Mouse (Mus musculus) NIH3T3 (cell line): ENCODE measurements around the gene Lactbl1.
A peak's percentile ranks its signal among the peaks of the same experiment; 100 is the strongest.

ENCODE experiments used
- DNase-seq: peaks from one replicate; pipeline ENCODE4 v3.0.0-alpha.2; 2012; ENCODE audit warnings: low read depth

Gene Lactbl1

DNA sequence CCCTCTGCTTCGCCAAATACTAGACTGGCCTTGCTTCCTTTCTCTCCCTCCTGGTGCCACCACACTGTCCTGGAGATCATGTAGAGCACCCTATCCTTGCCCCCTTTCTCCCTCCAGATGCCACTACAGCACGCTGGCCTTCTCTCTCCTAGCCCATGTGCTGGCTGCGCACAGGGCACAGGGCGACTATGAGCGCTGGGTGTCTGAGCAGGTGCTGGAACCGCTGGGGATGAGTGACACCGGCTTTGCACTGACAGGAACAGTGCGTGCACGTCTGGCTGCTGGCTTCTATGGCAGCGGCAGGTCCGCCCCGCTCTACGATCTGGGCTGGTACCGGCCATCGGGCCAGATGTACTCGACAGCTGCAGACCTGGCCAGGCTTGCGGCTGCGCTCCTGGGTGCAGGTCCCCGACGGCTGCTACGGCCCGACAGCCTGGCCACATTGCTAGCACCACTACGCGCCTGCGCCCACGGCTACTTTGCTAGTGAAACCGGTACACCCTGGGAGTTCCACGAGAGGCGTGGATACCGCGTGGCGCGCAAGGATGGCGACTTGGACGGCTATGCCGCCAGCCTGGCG is 14.7 kb downstream of the Lactbl1 start:
- DNase-seq = no peak

DNA sequence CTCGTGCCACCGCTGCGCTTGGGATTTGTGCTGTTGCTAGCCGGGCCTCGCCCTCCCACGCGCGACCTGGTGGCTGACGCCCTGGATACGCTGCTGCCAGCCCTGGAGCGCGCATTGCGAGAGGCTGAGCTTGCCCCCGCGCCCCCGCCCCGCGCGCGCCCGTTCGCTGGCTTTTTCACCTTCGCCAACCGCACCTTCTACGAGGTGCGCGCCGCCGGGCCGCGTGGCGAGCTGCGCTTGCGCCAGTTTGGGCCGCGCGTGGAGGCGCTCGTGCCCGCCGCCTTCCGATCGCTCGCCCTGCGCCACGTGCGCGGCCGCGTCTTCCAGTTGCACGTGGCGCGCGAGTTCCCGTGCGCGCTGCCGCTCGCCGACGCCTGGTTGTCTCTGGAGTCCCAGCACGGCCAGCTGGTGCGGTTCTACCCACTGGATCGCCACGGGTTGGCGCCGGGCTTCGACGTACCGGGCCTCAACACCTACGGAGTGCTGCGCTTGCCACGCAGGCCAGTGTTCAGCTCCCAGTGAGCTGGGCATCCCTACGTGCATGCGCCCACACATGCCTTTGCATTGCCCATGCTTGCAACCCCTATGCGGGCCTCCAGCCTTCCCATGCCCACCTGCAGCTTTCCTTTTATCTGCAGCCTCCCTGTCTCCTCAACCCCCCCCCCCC is 15.3 kb downstream of the Lactbl1 start:
- no peak for DNase-seq

DNA sequence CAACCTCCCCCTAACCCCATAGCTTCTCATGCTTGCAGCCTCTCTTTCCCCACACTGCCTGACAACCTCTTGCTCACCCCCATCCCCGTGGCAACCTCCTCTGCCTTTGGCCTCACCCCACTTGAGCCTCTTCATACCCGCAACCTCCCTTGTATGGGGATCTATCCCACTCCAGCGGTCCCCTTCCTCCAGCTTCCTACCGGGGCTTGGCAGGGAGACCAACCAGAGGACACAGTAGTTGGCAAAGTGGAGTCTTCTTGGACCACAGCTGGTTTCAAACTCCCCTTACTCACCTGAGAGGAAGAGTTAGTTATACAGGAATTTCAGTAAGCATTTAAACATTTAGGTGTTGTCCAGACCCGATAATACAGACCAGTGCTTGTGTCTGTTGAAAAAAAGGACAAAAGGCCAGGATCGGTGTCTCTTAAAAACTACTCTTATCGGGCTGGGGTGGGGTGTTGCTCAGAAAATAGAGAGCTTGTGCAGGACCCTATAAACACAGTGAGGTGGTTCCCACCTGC is 15.9 kb downstream of the Lactbl1 start:
- DNase-seq = no peak

DNA sequence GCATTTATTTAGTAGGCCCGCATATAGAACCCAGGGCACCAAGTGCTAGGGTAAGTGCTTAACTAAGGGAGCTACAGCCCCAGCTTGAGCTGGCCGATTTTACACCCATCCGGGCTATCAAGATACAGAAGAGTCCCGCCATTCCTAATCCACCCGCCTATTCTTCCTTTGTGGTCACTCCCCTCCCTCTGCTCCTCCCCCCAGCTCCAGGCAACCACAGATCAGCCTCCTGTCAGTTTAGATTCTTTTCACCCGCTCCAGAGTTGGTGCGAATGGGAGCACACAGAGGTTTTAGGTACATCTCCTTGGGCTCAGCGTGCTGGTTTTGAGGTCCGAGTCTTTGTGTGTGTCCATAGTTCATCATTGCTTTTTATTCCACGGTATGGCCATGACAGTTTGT is 16.5 kb downstream of the Lactbl1 start:
- DNase-seq = no peak

DNA sequence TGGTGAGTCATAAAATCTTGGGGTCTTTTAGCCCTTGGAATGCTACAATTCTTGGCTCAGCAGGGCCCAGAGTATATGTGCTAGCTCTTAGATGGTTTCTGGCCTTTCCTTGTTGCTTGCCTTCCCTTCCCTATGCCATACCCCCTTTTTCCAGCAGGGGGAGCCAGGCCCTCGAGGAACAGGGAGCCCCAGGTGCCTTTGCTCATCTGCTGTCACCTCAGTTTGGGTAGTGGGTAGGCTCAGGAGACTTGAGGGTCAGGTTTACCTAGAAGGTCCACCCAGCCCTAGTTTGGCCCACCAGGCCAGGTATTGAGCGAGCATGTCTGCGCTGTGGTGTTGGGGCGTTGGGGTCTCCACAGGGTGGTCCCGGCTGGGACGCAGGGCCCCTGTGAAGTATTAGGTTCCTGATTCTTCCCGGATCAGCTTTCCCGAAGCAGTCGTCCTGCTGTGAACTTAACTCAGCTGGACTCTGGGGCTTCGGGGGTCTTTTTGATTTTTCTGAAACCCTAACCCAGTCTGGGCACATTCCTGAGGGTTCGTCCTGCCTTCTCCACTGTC is 26.6 kb downstream of the Lactbl1 start:
- DNase-seq = peak; percentile 80

DNA sequence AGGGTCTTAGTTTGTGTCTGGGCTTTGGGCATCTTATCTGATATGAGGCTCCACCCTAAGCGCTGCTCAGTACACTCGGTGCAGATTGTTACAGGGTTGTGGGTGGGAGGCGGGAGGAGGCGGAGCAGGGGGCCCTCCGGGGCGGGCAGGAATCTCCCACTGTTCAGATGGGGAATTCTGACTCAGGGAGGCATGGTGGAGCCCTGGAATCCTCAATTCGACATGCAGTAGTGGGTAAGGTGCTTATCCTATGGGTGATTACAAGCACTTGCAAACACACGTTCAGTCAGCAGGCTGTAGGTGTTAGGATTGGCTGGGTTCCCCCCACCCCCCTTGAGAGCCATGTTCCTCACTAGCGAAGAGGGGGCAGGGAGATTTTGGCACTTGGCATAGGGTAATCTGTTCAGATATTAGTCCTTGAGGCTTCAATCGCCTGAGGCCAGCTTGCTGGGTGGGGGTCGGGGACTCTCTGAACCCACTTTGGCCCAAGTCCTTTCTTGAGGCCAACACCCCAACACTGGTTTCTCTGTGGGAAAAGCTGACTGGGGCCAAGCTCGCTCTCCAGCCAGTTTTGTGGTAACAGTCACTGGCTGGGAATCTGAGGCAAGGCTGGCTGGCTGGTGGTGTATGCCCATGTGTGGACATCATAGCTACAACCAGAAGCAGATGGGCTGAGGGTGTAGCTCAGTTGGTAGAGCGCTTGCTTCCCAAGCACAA is 27.2 kb downstream of the Lactbl1 start:
- DNase-seq = peak; percentile 79

DNA sequence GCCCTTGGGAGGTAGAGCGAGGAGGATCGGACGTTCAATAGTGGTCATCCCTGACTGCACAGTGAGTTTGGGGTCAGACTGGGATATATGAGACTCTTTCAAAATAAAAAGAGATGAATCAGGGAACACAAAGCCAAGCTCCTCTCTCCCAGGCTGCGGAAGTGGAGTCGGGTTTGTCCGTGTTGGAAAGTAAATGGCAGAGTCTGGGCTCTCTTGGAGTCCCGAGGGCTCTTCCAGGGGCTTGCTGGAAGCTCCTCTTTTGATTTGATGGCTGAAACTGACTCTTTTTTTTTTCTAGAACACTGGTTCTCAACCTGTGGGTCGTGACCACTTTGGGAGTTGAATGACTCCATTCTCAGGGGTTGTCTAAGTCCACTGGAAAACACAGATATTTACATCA is 27.8 kb downstream of the Lactbl1 start:
- DNase-seq = peak; percentile 49

DNA sequence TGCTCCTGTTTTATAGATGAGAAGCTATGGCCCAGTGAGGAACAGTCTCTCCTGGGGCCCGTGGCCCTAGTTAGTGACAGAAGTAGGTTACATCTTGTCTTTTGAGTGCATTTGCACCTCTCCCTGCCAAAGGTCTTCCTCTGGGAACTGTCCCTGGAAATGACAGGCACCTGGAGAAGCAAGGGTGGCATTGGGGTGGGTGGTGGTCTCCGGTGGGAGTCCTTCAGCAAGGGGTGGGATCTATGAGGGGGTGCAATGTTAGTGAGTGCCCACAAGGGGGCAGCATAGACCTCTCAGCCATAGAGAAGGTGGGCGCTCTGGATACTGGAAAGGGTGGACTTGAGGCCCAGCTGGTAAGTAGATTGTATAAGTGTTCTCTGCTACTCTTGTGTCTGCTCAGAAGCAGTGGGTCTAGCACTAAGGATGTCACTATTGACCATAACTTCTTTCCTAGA is 29.0 kb downstream of the Lactbl1 start:
- peak; percentile 32 for DNase-seq

DNA sequence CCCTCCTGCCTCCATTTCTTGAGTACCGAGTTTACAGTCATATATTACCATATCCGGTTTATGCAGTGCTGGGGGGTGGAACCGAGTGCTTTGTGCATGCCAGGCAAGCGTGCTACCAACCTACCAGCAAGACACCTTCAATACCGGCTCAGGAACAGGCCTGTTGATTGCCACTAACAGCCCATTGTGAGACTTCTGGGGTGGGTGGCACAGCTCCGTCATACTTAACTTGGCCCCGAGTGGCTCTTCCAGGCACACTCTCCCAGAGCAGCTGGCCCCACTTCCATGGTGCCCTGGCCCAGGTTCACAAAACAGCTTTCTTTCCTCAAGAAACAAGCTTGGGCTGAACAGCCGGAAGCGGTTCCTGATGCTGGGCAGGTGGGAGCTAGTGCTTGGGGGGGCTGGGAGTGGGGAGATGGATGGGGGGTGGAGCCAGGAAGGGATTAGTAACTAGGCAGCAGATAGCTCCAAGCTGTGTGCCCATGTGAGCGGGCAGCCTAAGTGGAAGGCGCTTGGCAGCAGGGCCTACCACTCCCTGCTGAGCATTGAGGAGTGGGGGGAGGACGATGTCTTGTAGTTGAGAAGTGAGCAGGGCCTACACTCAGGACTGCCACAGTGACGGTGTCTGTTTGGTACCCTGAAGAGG is 29.6 kb downstream of the Lactbl1 start:
- DNase-seq = no peak

DNA sequence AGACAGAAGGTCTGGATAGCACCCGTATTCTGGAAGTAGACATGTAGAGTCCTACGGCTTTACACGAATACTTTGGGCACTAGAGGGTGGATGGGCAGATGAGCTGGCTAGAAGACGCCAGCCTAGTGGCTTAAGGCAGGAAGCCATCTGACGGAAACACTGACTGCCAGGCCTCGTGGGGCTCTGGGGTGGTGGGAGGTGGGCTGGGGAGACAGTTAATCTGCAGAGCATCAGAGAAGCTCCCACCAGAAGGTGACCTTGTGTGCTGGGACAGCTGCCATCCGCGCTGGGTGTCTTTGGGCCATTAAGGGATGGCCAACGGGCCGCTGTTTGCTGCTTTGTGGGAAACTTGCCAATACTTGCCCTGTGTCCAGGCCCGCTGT is 30.1 kb downstream of the Lactbl1 start:
- no peak for DNase-seq

DNA sequence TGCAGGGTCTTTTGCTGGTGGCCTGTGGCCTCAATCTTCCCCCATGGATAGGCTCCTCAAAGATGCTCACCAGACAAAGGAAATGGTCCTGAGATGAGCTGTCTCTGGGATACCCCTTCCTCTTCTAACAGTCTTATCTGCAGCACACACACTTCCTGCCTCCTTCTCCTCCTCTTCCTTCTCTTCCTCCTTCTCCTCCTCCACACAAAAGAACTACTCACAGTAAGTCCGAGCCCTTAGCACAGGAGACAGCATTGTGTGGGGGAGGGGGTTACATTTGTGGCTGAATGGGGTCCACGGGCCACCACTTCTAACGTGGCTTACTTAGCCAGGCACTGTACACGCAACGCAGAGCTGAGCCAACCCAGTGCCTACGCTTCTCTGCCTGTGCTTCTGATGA is 30.6 kb downstream of the Lactbl1 start:
- no peak for DNase-seq

DNA sequence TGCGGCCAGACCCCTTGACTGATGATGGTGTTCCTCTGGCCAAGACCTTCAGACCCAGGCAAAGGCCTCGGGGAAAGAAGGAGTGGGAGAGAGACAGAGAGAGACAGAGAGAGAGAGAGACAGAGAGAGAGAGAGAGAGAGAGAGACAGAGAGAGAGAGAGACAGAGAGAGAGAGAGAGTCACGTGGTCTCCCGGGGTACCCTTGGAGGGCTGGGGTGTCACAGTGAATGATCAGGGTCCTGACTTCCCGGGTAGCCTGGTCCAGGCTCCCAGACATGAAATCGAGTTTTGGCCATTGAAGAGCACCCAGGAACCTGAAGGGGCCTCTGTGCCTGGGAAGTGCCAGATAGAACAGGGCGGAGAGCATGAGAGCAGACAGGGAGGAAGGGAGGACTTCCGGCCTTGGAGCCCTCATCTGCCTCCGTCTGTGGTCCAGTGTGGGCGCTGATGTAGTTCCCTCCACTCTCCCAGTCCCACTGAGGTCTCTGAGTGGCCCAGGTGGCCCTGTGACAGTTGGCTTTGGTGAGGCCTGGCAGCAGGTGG is 31.3 kb downstream of the Lactbl1 start:
- DNase-seq = no peak

DNA sequence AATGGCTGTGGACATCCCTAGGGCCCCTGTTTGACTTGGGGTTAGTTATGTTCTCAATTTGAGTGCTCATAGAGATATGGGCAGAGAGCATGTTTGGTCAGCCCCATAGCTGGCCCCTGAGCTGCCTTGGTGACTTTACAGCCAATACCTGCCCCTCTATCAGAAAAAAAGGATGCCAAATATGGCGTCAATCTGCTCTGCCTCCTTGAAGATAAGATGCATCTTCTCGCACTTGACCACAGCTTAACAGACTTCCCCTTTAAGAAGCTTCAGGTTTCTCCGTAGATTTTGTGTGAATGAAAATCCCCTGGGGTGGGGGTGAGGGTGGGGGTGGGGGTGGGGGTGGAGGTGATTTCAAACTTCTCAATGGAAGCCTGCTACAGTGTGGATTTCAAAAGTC is 35.5 kb downstream of the Lactbl1 start:
- no peak for DNase-seq

DNA sequence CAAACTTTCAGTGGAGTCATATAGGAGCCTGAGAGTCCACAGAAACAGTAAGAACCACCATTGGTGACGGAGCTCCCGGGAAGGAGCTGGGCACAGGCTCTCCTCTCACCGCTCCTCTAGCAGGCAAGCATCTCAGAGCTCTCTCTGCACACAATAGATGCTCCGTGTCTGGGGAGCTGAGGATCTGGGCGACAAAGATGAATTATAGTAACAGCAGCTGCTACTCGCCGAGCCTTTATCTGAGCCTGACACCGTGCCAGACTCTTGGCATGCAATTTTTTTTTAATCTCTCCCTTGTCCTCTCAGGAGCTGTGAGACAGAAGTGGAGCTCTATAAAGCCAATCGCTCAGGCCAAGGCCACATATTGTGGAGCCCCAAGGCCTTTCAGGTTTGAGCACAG is 42.6 kb downstream of the Lactbl1 start:
- no peak for DNase-seq

DNA sequence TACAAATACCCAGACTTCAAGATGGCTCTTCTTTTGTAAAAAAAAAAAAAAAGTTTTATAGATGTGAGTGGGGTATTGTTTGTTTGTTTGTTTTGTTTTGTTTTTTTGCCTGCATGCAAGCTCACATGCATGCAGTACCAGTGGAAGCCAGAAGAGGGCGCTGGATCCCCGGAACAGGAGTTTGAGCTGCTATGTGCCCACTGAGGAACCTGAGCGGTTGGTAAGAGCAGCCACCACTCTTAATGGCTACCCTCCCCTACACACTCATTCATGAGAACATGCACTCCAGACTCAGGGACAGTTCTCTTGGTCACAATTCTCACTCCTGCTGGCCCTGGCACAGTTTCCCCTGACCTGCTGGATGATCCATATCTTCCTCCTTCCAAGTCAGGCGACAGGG is 43.6 kb downstream of the Lactbl1 start:
- DNase-seq = no peak

DNA sequence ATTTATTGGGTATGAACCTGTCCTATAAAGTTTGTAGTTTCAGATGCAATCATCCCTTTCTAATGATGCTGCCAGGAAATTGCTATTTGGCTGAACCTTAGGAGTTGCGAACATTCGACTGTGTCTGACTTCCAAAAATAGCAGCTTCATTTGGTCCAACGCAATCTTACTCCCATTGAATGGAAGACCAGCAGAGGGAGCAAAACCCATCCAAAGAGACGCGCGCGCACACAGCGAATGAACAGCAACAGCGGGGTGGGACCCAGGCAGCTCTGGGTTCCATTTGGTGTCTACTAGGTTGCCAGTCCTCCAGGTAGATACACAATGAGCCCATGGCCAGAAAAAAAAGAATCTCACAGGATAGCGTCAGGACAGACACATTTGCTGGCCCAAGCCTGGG is 45.3 kb downstream of the Lactbl1 start:
- DNase-seq = peak; percentile 17

DNA sequence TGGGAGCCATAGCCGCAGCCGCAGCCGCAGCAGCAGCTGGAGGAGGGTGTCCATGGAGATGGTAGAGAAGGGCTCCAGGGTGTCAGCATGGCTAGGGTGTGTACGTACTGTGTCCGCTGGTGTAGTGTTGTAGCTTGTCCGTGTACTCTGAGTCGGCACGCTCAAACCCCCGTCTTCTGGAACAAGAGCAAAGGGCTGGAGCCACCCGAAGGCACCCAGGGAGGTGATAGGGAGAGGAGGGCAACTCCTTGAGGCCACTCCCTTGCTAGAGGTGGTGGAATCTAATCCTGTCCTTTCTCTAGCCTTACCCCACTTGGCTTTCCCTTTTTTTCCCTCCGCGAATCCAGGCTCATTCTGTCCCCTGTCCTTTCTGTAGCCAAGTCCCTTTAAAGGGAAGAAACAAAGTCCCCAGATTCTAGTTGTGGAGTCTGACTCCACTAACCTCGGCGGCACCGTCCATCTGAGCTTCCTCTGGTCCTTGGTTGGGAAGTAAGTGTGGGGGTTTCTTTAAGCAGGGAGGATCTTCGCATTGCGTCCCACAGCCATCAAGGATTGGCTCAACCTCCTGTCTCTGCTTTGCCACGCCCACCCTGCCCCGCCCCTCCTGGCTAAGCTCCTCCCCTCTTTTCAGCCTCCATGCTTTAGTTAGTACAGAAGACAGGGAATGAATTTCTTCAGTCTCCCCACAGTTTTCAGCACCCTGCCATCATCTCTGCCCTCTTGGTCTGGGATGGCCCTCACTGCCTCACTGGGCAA is 50.1 kb downstream of the Lactbl1 start:
- no peak for DNase-seq

DNA sequence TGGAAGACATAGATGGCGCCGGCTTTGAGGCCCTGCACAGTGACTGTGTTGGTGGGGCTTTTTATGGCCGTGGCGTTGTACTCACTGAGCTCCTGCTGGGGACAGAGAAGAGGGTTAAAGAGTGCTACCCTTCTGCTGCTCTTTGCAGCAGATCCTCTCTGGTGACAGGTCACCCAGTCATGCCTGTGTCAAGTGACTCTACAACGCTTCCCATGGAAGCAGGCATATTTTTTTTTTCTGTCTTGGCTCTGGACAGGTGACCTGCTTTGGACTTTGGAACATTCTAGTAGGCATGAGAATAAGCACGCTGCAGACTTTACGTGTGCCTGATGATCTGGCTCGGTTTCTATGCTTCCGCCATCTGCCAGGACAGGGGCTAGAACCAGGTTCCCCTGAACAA is 53.0 kb downstream of the Lactbl1 start:
- DNase-seq = no peak

DNA sequence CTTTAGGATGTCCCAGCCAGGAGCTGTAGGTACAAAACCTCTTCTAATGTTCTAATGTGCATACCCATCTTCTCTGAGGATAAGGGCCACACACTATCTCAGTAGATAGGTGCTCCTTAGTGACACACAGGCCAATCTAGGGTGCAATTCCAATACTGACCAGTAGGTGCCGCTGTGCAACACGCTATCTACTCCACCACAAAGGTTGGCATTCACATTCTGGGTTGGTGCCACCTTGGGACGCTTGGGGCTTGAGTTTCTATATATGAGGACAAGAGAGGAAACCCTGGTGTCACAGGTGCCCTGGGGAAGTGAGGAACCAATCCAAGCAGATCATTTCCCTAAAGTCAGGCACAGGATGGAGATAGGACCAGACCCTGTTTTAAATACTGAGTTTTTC is 56.1 kb downstream of the Lactbl1 start:
- peak; percentile 89 for DNase-seq

DNA sequence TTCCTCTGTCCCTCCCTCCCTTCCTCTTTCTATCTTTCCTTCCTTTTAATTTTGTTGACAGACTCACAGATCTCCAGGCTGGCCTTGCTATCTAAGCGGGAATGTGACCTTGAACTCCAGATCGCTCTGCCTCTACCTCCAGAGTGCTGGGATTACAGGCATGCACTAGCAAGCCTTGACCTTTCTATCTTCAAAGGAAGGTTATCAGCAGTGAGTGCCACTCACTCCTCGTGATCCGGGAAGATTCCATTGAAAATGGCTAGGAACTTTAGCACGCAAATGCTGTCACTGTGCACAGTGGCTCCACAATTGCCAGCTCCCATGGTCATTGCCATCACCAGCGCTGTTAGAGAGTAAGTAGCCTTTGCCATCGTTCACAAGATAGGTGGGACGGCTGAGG is 56.8 kb downstream of the Lactbl1 start:
- no peak for DNase-seq

DNA sequence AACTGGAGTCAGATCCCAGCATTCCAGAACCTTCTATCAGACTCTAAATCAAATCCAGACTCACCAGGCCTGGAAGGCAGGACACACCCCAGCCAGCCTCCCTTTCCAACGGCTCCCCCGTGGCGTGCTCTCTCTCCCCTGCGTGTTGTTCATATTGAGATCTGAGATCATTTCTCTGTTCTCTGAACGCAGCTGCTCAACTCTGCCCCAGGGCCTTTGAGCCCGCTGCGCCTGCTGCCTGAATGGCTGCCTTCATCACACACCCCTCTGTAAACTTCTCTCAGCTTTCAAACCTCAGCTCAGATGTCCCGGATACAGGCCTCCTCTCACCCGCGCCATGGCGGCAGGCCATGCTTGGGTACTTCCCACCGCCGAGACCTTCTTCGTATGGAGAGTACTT is 58.2 kb downstream of the Lactbl1 start:
- peak; percentile 38 for DNase-seq
